17 mouse cellular contexts compared by ENCODE assay signal in the genomic region with DNA sequence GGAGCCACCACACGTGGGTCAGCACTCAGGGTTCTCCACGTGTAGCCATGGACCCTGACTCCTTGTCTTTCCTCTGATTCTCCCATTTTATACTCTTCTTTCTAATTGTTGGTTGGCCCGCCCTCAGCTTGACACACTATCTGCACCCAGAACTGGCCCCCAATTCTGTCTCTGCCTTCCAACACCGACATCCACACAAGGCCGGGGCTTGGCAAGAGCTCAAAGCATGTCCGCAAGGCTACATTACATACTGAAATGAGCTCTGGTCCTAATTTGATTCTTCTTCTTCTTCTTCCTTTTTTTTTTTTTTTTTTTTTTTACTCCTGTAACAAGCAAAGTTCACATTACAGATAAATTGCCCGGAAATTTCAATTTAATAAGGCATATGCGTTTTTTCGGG. TPM values are rescaled to one million over a fixed set of nuclear protein-coding genes. Genes with fewer than 3 reads are reported as not detected.
DNase-seq lines count a peak whose midpoint lies in the region; ATAC-seq lines count a peak whose summit lies in the region.
"Had no signal": no experiment of that assay in that cellular context is flagged by ENCODE, and none has a peak within 500 bp of the region (broad histone marks: within the 10 kb centered on the region; RNA-seq: fewer than 3 reads in every experiment).

No protein-coding gene starts in this region.

- no peak for ATAC-seq in cerebellum, adult (ENCODE audit: insufficient number of reproducible peaks, low FRiP score, low TSS enrichment)
- ATAC-seq: forebrain, embryonic 13.5 days; intestine, embryonic 15.5 days had no signal

- peak; percentile 29 for DNase-seq in adrenal gland, postnatal 14 days
- no peak for DNase-seq in adrenal gland, adult 2 months
- peak; percentile 36 for DNase-seq in cerebellum, adult 9-11 months
- DNase-seq in left cerebral cortex, postnatal 4 days = peak; percentile 71
- no peak for DNase-seq in left cerebral cortex, adult 11 months (ENCODE audit: low spot score)
- no peak for DNase-seq in thymus, postnatal 4 days
- DNase-seq: kidney, adult 2 months; kidney, postnatal 4 days; liver, embryonic 13.5 days; lung, adult 18-20 months; lung, postnatal 14 days; midbrain, embryonic 14.5 days; spleen, adult 18-20 months; thymus, postnatal 14 days had no signal

- intact Hi-C loops in left cerebral cortex, postnatal 4 days (cut with DNase I) = no loop called here

RNA-seq across cellular contexts. Expression of a gene that starts 59.8 kb away (rescaled TPM):
- 160 and 163 TPM in 2 replicates for total RNA-seq in adrenal gland, postnatal 14 days (2021)
- 100 to 1,000 TPM; 215 to 223 TPM for total RNA-seq in adrenal gland, adult 2 months (2021)
- polyA plus RNA-seq in adrenal gland, adult 2 months (2012; rRNA removed) = 33.1 and 38.3 TPM in 2 replicates
- total RNA-seq in left cerebral cortex, postnatal 4 days (2021) = 100 to 1,000 TPM; 443 to 507 TPM

Comparison
In these comparisons a context has a peak if more than half of its experiments do, and no peak if none do; other contexts are left out.
1. DNase-seq: peak in adrenal gland, postnatal 14 days (single experiment), cerebellum, adult 9-11 months (single experiment) and left cerebral cortex, postnatal 4 days (single experiment); none in adrenal gland, adult 2 months (single experiment), left cerebral cortex, adult 11 months (single experiment) and thymus, postnatal 4 days (single experiment).